Mouse (Mus musculus): ENCODE measurements at regions not wholly inside any gene's neighbourhood (a gene's known extent, or its start where the extent isn't known, plus 50 kb on each side); places are given as distances from the start of the nearest gene placed in this dataset.

- TF ChIP-seq CTCF (IDR thresholded peaks at IDR 0.05; ENCODE audit: extremely low read depth, insufficient read depth, low read length) (no peak), POLR2A (IDR thresholded peaks at IDR 0.05; ENCODE audit: extremely low read depth, insufficient read depth, low read length) (no peak)
- peaks cover under 1% of the 10 kb centered on the region; the same call in 1 of the 2 replicates for H3K4me1 ChIP-seq (ENCODE audit: control insufficient read depth, insufficient read depth, low read length)
- peak overlapping the region; percentile 12; the same call in 1 of the 2 replicates for H3K27ac ChIP-seq (ENCODE audit: insufficient read depth, low read length)
- 0 out of 2 replicates have a peak overlapping the region, but pooled peaks have one; percentile 19 for H3K4me3 ChIP-seq (ENCODE audit: insufficient read depth, low read length)
Measured at GRCm38 (mm10) chr1:151087151-151087660, 94.0 kb upstream of the Hmcn1 start.

DNA sequence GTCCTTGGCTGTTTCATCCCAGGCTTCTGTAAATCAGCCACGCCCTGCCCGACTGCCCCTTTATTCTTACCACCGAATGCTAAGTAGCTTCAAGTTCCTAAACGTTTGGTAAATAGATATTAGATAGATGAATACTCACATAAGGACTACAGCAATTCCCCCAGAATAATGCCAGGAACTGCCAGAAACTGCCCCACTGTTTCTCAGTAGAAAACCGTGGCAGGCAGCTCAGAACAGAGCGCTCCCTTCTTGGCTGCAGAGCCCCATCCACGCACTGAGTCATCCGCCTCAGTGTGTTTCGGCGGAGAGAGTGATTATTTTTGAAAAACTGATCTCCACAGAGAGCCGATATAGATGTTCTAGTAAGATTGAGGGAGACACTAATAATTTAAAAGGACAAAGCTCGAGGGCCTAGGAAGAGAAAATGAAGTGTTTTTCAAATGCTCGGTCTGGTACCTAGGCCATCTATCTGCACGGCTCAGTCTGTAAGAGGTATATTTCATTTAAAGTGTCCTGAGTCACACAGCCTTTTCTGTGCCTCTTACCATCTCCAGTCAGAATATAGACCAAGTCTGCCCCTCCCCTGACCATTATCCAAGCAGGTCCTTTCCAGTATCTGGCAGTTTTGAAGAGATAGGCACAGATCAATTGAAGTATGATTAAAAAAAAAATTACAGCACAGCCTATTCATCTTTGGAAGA lies 94.4 kb upstream of the Gm47985 start:
- TF ChIP-seq CTCF (IDR thresholded peaks at IDR 0.05; ENCODE audit: extremely low read depth, insufficient read depth, low read length): no peak
- 0 out of 2 replicates have a peak, but pooled peaks have one; percentile 48 for TF ChIP-seq POLR2A (IDR thresholded peaks at IDR 0.05; ENCODE audit: extremely low read depth, insufficient read depth, low read length)
- Histone ChIP-seq H3K27ac (ENCODE audit: insufficient read depth, low read length) (peak overlapping the region; percentile 73), H3K4me3 (ENCODE audit: insufficient read depth, low read length) (peak overlapping the region; percentile 19; the same call in 1 of the 2 replicates), H3K4me1 (ENCODE audit: control insufficient read depth, insufficient read depth, low read length) (no peaks in the 10 kb centered on the region; the same call in 1 of the 2 replicates)

DNA sequence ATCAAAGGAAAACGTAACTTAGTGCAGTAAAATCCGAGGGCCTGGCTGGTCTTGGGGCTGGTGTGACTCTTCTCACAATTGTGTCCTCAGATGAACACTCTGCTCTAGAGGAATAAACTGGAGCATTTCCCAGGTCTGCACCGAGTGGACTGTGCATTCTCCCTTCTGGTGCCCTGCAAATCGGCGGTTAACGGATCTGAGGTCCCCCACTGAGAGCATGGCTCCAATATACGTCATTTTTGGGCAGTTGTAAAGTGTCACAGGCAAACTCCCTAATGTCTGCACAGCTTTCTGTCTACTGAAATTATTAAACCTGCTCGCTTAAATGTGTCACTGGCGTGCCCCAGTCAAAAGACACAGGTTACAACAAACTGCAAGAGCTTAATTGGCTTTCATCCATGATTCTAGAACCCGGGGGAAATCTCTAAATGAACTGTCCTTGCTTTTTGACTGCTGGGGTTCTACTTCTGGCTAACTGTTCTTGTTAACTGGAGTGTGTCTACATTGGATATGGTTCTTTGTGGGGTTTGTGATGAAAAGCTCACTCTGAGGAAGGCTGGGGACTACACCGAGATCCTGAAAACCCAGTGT lies 93.7 kb upstream of the Gm47985 start:
- Histone ChIP-seq H3K4me3 (ENCODE audit: insufficient read depth, low read length) (no peak overlapping the region), H3K4me1 (ENCODE audit: control insufficient read depth, insufficient read depth, low read length) (no peaks in the 10 kb centered on the region; the same call in 1 of the 2 replicates), H3K27ac (ENCODE audit: insufficient read depth, low read length) (no peak overlapping the region)
- TF ChIP-seq CTCF (IDR thresholded peaks at IDR 0.05; ENCODE audit: extremely low read depth, insufficient read depth, low read length) (no peak), POLR2A (IDR thresholded peaks at IDR 0.05; ENCODE audit: extremely low read depth, insufficient read depth, low read length) (no peak)

DNA sequence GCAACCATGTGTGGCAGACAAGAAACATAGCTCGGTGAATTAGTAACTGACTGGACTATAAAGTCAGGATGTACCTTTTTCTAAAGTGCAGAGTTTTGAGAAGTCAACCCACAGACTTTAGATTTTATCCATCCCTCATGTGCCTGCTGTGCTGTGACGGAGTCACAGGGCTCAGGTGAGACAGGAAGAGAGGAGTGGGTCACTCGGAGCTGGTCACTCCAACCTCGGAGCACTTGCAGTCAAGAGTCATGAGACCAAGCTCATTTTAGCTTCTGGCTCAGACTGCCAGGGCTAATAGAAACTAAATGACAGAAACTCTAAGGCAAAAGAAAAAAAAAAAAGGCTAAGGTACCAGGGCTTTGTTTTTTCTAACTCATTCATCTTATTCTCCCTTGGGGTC lies 90.3 kb upstream of the Gm47985 start:
- H3K4me1 ChIP-seq (ENCODE audit: control insufficient read depth, insufficient read depth, low read length): peaks cover 1% of the 10 kb centered on the region; the same call in 1 of the 2 replicates
- no peak overlapping the region for H3K4me3 ChIP-seq (ENCODE audit: insufficient read depth, low read length)
- TF ChIP-seq POLR2A (IDR thresholded peaks at IDR 0.05; ENCODE audit: extremely low read depth, insufficient read depth, low read length) (no peak), CTCF (IDR thresholded peaks at IDR 0.05; ENCODE audit: extremely low read depth, insufficient read depth, low read length) (no peak)
- H3K27ac ChIP-seq (ENCODE audit: insufficient read depth, low read length): no peak overlapping the region

DNA sequence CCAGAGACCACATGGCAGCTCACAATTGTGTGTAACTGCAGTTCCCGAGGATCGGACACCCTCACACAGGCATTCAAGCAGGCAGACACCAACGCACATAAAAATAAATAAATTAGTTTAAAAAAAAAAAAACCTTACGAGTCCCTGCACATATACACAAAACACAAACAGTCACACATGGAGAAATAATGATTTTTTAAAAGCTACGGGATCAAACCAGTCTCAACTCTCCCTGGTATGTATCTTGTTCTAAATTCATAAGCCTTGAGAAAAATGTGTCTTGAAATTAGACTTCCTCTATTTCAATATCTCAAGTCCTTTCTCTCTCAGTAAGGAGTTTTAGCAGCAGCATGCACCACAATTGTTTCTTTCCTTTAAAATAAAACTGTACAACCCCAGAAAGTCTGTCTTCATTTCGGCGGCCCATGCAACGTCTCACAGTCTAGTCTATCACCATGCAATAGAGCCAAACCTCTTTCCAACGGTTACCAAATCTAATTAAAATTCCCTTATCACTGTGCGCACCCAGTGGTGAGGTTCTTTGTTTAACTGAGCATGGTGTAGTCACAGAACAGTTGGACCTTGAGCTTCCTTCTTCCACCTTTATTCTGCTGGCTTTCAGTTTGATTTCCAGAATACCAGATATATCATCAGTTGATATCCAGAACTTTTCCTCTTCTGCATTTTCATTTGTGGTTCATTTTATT lies 86.8 kb upstream of the Gm47985 start:
- H3K4me3 ChIP-seq (ENCODE audit: insufficient read depth, low read length): no peak overlapping the region
- peaks cover 1% of the 10 kb centered on the region; the same call in 1 of the 2 replicates for H3K4me1 ChIP-seq (ENCODE audit: control insufficient read depth, insufficient read depth, low read length)
- no peak overlapping the region for H3K27ac ChIP-seq (ENCODE audit: insufficient read depth, low read length)
- TF ChIP-seq CTCF (IDR thresholded peaks at IDR 0.05; ENCODE audit: extremely low read depth, insufficient read depth, low read length): no peak
- TF ChIP-seq POLR2A (IDR thresholded peaks at IDR 0.05; ENCODE audit: extremely low read depth, insufficient read depth, low read length): no peak

GRCm38 (mm10) chr1:151096079-151096478 lies 86.3 kb upstream of the Gm47985 start:
- H3K4me3 ChIP-seq (ENCODE audit: insufficient read depth, low read length): no peak overlapping the region
- no peak overlapping the region for H3K27ac ChIP-seq (ENCODE audit: insufficient read depth, low read length)
- H3K4me1 ChIP-seq (ENCODE audit: control insufficient read depth, insufficient read depth, low read length): peaks cover 1% of the 10 kb centered on the region; the same call in 1 of the 2 replicates
- TF ChIP-seq POLR2A (IDR thresholded peaks at IDR 0.05; ENCODE audit: extremely low read depth, insufficient read depth, low read length) (no peak), CTCF (IDR thresholded peaks at IDR 0.05; ENCODE audit: extremely low read depth, insufficient read depth, low read length) (no peak)

DNA sequence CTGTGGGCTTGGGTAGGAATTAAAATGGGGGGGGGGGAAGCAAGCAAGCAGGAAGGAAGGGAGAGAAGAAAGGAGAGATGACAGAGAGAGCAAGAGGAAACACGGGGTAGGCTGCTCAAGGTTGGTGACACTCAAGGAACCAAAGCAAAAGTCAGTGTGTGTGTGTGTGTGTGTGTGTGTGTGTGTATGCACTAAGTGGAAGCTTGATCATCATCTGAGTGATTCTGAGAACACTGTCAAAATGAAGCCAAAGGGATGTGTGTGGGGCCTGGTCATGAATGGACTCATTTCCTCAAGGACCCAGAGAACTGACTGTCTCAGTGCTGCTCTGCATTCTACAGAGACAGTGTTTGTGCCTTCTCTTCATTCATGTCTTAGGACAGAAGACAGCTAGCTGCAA lies 84.8 kb upstream of the Gm47985 start:
- peaks cover 1% of the 10 kb centered on the region; the same call in 1 of the 2 replicates for H3K4me1 ChIP-seq (ENCODE audit: control insufficient read depth, insufficient read depth, low read length)
- no peak overlapping the region for H3K4me3 ChIP-seq (ENCODE audit: insufficient read depth, low read length)
- H3K27ac ChIP-seq (ENCODE audit: insufficient read depth, low read length): no peak overlapping the region
- TF ChIP-seq POLR2A (IDR thresholded peaks at IDR 0.05; ENCODE audit: extremely low read depth, insufficient read depth, low read length) (no peak), CTCF (IDR thresholded peaks at IDR 0.05; ENCODE audit: extremely low read depth, insufficient read depth, low read length) (no peak)

- Histone ChIP-seq H3K4me3 (ENCODE audit: insufficient read depth, low read length) (no peak overlapping the region), H3K4me1 (ENCODE audit: control insufficient read depth, insufficient read depth, low read length) (peaks cover 1% of the 10 kb centered on the region; the same call in 1 of the 2 replicates), H3K27ac (ENCODE audit: insufficient read depth, low read length) (no peak overlapping the region)
- TF ChIP-seq CTCF (IDR thresholded peaks at IDR 0.05; ENCODE audit: extremely low read depth, insufficient read depth, low read length): no peak
- no peak for TF ChIP-seq POLR2A (IDR thresholded peaks at IDR 0.05; ENCODE audit: extremely low read depth, insufficient read depth, low read length)
Measured at GRCm38 (mm10) chr1:151098763-151099162, 83.6 kb upstream of the Gm47985 start.

Data from cortical plate, adult 2 months (tissue).